Mouse (Mus musculus): ENCODE measurements around the gene Oit1. TPM values are rescaled to one million over a fixed set of nuclear protein-coding genes. Genes with fewer than 3 reads are reported as not detected.

Gene Oit1
- polyA plus RNA-seq, 1 experiment: not detected

DNA sequence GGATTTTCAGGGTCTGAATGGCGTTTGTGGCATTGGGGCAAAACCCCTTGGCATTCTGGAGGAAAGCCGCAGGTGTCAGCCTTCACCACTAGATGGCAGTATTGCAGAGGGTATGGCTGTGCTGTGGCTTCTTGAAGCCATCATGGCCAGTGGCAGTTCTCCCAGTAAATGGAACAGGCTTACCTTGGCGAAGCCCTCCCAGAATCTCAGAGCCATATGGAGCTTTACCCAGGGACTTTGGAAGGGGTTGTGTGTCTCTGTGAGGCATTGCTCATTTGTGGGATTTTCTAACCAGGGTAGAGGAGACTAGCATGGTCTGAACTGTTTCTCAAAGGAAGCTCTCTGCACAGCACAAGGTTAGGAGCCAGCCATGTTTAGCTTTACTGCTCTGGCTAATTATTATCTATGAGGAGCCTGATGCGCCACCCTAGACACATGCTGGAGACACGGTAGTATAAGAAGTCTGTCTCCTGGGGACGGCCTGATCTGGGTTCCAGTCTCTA is 22.5 kb downstream of the Oit1 start:
- Histone ChIP-seq H3K27ac (replicated peaks; ENCODE audit: low read depth, low read length) (no peak overlapping the region), H3K4me3 (ENCODE audit: insufficient read depth, low read depth, low read length) (no peak overlapping the region), H3K4me1 (ENCODE audit: control insufficient read depth, insufficient read depth, insufficient read length, low read length) (no peaks in the 10 kb centered on the region)

DNA sequence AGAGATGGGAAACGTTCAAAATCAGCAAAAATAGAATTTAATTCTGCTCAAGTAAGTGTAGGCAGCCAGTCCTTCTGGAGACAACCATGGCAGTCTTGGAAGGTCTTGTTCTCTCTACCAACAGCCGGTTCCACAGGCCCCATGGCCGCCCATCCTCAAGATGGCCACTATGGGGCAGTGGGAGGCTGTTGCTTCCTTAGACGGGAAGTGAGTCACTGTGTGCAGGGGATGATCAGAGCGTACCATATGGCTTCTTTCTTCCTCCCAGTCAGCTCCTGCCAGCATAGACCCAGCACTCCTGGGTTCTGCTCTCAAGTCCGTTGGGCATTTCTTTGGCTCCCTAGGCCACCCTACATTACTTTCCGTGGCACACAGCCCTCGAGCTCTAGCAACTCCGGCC is 29.6 kb downstream of the Oit1 start:
- Histone ChIP-seq H3K4me3 (ENCODE audit: insufficient read depth, low read depth, low read length) (no peak overlapping the region), H3K4me1 (ENCODE audit: control insufficient read depth, insufficient read depth, insufficient read length, low read length) (no peaks in the 10 kb centered on the region), H3K27ac (replicated peaks; ENCODE audit: low read depth, low read length) (no peak overlapping the region)

DNA sequence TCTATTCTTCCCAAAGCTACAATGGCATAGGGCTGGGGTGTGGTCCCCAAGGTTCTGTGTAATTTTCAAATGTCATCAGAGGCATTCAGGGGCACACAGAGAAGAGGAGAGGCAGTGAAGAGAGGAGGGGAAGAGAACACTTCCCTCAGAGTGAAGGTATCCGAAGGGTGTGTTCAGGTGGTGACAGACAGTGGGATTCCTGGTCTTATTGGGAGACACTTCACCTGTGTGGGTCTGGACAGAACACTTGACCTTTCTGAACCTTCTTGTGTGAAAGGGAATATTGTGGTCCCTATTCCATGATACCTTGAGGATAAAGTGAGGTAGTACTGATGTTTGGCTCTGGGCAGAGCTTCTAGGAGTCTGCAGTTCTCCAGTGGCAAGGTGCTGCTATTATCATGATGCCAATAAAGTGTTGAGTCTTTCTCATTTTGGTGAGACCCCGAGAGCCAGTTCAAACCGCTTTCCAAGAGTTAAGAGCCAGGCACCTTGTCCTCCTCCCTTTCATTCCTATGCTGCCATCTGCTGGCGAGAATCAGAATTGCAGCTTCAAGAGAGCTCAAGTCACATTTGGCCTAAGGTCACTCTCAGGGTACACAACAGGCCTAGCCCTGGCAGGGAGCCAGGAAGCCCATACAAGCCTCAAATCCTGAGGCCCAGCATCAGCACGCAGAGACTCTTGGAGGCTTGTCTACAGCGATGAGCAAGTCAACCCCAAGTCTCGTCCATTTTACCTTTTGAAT is 32.1 kb downstream of the Oit1 start:
- no peak overlapping the region for H3K27ac ChIP-seq (replicated peaks; ENCODE audit: low read depth, low read length)

DNA sequence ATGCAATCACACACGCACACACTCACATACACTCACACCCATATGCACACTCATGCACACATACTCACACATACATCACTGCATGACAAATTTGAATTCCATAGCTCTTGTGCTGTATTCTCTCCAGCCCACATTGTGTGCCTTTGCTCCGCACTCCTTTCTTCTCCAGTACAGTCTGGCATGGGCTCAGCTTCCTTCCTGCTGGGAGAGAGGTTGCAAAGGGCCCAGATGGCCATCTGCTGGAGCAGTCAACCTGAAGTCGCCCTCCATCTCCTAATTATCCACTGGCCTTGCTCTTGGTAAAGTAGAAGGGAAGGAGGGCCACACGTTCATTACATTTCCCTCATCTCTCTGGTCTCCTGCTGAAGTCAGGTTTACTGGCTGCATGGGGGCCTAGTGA is 33.0 kb downstream of the Oit1 start:
- Histone ChIP-seq H3K4me1 (ENCODE audit: control insufficient read depth, insufficient read depth, insufficient read length, low read length) (peaks cover 3% of the 10 kb centered on the region), H3K4me3 (ENCODE audit: insufficient read depth, low read depth, low read length) (no peak overlapping the region), H3K27ac (replicated peaks; ENCODE audit: low read depth, low read length) (no peak overlapping the region)

More for the DNA sequence above, 32.1 kb downstream of the Oit1 start:
- Histone ChIP-seq H3K4me3 (ENCODE audit: insufficient read depth, low read depth, low read length) (no peak overlapping the region), H3K4me1 (ENCODE audit: control insufficient read depth, insufficient read depth, insufficient read length, low read length) (peaks cover 3% of the 10 kb centered on the region)

DNA sequence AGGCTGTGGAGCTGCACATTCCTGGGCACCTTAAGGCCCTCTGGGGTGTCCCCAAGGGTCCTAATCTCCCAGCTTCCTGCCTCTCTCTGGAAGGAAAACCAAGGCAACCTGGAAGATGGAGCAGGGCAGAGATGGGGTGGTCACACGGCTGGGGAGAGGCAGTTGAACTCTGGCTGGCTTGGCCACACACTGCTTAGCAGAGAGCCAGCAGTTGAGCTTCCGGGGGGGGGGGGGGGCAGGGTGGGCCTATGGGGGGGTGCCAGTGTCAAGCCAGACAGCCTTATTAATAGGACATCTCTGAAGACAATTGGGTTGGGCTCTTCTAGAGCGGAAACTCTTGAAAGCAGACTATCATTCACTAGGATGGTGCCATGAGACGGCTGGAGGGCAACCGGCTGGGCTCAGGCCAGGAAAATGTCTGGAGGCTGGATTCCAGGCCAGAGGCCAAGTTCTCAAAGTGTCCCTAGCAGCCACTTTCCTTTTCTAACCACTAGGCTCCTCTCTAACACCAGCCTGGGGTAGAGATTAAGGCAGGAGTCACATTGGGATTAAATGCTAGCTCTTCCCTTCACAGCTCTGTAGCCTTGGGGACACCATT is 35.9 kb downstream of the Oit1 start:
- peaks cover 3% of the 10 kb centered on the region for H3K4me1 ChIP-seq (ENCODE audit: control insufficient read depth, insufficient read depth, insufficient read length, low read length)
- H3K27ac ChIP-seq (replicated peaks; ENCODE audit: low read depth, low read length): no peak overlapping the region
- no peak overlapping the region for H3K4me3 ChIP-seq (ENCODE audit: insufficient read depth, low read depth, low read length)

DNA sequence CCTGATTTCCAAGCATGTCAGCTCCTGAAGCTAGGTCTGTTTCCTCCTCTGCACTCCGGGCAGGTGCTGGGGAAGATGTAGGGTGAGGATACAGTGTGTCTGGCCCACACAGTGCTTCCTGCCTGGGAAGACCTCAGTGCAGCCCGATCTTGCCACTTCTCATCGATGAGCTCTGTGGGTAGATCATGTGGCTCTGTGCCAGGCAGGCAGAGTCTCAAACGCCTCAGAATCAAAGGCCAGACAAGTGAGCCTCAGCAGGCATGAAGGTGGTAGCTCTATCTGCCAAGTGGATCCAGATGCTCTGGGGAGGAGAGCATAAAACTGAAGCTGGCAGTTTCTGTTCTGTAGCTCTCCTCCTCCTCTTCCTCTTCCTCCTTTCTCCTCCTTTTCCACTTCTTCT is 38.3 kb downstream of the Oit1 start:
- Histone ChIP-seq H3K27ac (replicated peaks; ENCODE audit: low read depth, low read length) (no peak overlapping the region), H3K4me1 (ENCODE audit: control insufficient read depth, insufficient read depth, insufficient read length, low read length) (peaks cover 3% of the 10 kb centered on the region), H3K4me3 (ENCODE audit: insufficient read depth, low read depth, low read length) (no peak overlapping the region)

DNA sequence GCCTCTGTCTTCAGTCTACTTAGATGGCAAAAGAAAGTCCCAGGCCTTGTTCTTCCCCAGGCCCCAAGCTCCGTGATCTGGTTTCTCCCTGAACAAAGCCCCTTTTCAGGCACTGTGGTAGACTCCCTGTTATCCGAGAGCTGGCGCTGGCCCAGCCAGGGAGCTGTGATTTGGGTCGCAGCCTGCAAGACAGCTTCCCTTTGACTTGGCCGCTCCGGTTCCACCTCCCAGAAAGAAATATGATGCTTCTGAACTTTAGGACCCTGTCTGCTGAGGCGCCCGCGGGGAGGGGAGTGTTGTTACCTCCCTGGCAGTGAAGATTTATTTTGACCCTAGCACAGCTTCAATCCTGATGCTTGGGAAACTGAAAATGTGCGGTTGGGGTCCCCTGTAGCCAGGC is 42.6 kb downstream of the Oit1 start:
- no peak overlapping the region for H3K27ac ChIP-seq (replicated peaks; ENCODE audit: low read depth, low read length)
- no peak overlapping the region for H3K4me3 ChIP-seq (ENCODE audit: insufficient read depth, low read depth, low read length)
- H3K4me1 ChIP-seq (ENCODE audit: control insufficient read depth, insufficient read depth, insufficient read length, low read length): no peaks in the 10 kb centered on the region

DNA sequence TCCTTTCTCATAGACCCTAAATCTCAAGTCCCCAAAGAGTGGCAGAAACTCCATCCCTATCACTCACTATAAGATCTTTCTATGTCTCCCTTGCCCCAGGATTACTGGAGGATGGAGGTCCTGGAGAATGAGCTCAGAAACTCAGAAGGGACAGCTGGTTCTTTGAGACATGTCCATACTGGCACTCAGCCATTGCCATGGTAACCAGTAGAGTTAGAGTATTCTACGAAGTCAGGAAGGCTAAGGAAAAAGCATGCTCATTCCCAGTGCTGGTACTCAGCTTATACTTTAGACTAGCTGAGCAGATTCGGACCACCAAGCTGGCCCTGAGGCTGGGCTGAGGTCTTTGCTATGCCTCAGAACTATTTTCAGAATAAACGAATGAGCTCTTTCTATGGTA is 44.0 kb downstream of the Oit1 start:
- Histone ChIP-seq H3K4me1 (ENCODE audit: control insufficient read depth, insufficient read depth, insufficient read length, low read length) (peaks cover 8% of the 10 kb centered on the region), H3K27ac (replicated peaks; ENCODE audit: low read depth, low read length) (no peak overlapping the region), H3K4me3 (ENCODE audit: insufficient read depth, low read depth, low read length) (no peak overlapping the region)

DNA sequence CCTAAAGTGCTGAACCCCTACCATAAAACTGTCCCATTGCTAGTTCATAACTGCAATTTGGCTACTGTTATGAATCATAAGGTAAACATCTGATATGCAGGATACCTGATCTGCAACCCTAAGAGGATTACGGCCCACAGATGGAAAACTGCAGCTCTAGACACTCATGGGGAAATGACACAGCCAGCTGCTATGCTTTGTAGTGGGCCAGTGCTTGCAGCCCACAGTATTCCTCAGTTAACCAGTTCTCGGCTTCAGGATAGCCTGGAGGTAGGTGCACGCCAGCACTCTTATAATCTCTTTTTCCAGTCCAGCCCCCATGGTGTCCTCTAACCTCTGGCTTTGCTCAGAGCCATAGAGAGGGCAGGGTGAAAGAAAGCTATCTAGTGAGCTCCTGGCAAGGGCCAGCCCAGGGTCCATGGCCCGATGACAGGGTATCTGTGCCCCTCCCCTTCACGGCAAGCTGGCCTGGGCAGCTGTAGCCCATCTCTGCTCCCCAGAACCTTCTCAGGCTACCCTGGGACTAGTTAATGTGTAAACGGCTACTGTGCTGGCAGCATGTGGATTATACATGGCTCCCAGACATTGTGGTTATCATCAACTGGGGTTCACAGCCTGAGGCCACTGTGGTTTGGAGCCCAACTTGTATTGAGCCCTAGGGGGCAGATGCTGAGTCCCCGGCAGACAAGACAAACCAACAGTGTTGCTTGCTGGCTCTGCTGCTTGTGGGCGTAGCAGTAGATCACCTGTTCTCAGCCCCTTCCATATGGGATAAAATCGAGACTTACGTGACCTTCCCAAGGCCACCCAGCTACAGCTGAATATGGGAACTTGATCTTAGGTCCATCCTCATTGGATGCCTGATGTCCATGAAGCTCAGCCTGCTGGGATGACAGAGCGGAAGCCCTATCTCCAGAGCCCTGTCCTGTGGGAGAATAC is 46.0 kb downstream of the Oit1 start:
- Histone ChIP-seq H3K4me3 (ENCODE audit: insufficient read depth, low read depth, low read length) (no peak overlapping the region), H3K27ac (replicated peaks; ENCODE audit: low read depth, low read length) (no peak overlapping the region), H3K4me1 (ENCODE audit: control insufficient read depth, insufficient read depth, insufficient read length, low read length) (peaks cover 8% of the 10 kb centered on the region)

DNA sequence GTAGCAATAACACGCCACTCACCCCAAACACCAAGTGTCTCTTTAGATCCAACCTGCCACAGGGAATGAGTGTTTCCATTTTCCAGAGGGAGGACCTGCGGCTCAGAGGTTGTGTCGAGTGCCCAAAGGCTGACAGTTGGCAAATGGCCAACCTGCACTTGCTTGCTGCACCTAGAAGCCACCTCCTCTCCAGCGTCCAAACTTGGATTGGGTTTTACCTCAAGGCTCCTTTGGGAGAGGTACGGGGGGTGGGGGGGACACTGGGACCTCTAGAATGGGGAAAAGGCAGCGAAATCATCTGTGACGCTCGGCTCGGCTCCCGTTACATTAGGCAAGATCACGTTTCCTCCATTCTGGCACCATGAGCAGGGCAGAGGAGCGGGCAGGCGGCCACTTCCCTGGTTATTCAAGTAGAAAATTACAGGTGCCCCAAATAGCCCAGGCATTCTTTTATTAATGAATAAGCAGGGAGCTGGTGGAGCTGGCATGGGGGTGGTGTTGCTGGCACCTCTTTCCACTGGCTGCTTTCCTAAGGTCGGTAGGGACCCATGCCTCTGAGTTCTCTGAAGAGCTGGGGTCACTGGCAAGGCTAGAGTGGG is 47.1 kb downstream of the Oit1 start:
- Histone ChIP-seq H3K27ac (replicated peaks; ENCODE audit: low read depth, low read length) (no peak overlapping the region), H3K4me1 (ENCODE audit: control insufficient read depth, insufficient read depth, insufficient read length, low read length) (peaks cover 10% of the 10 kb centered on the region), H3K4me3 (ENCODE audit: insufficient read depth, low read depth, low read length) (no peak overlapping the region)

DNA sequence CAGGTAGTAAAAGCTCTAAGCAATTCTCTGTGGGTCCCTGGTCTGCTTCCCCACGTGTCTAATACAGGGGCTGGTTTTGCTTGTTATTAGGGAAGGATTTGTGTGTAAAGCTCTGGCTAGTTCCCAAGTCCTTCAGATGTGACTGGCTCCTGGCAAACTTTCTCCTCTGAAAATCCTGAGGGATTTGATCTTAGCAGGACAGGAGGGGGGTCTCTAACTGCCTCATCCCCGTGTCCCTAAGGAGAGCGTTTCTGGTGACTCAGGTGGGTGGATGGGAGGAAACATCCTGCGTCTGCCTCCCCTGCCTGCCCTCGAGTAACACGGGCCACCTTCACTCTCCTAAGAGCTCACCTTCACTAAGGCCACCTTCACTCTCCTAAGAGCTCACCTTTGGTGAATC is 48.2 kb downstream of the Oit1 start:
- Histone ChIP-seq H3K4me3 (ENCODE audit: insufficient read depth, low read depth, low read length) (no peak overlapping the region), H3K4me1 (ENCODE audit: control insufficient read depth, insufficient read depth, insufficient read length, low read length) (peaks cover 15% of the 10 kb centered on the region), H3K27ac (replicated peaks; ENCODE audit: low read depth, low read length) (no peak overlapping the region)

DNA sequence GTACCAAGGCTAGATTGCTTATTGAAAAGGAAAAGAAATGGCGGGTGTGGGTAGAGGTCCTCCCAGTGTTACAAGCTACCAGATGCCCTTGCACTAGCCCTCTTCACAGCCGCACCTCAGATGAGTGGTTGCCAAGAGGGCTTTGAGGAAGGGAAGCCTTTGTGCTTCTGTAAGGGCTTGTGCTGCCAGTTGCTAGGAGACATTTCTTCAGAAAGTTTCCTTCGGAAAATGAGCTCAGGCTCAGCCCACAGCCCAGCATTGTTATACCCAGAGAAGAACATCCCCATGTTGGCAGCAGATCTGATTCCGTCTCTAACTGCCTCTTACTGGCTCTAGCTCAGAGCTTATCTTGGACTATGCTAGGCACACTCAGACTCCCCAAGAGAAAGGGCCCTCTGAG is 49.0 kb downstream of the Oit1 start:
- Histone ChIP-seq H3K4me1 (ENCODE audit: control insufficient read depth, insufficient read depth, insufficient read length, low read length) (peaks cover 15% of the 10 kb centered on the region), H3K4me3 (ENCODE audit: insufficient read depth, low read depth, low read length) (no peak overlapping the region), H3K27ac (replicated peaks; ENCODE audit: low read depth, low read length) (no peak overlapping the region)

DNA sequence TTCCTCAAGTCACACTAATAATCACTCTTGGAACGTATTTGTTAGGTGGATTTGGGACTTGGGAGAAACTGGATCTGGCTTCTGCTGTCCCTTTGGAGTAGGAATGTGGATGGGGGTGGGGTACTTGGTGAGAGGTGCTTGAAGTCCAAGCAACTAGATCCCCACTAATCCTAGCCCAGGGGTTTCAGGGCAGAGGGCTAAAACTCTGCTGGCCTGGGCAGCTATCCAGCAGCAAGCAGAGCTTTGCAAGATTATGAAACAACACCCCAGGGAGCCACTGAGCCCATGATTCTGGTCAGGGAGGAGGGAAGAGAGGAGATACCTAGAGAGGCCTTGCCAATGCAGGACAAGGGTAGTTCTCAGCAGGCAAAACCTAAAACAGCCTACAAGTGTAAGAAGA is 51.2 kb downstream of the Oit1 start:
- H3K4me1 ChIP-seq (ENCODE audit: control insufficient read depth, insufficient read depth, insufficient read length, low read length): peaks cover 15% of the 10 kb centered on the region
- H3K27ac ChIP-seq (replicated peaks; ENCODE audit: low read depth, low read length): peak overlapping the region; percentile 80
- no peak overlapping the region for H3K4me3 ChIP-seq (ENCODE audit: insufficient read depth, low read depth, low read length)

DNA sequence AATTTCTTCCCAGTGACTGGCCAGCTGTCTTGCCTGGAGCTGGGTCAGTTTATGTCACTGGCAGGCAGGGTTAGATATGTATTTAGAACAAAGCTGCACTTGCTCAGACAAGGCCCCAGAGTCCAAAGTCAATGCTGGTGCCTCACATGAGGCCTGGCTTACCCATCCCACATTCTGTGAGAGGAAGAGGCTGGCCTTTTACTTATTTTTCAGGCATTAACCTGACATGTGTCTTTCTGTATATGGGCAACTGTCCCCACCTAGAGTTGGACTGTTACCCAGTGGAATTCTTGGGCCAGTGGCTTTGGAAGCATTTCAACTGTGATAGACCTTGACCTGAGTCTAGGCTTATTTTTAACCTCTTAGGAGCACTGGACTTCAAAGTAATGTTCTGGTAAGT is 51.6 kb downstream of the Oit1 start:
- H3K27ac ChIP-seq (replicated peaks; ENCODE audit: low read depth, low read length): peak overlapping the region; percentile 80

DNA sequence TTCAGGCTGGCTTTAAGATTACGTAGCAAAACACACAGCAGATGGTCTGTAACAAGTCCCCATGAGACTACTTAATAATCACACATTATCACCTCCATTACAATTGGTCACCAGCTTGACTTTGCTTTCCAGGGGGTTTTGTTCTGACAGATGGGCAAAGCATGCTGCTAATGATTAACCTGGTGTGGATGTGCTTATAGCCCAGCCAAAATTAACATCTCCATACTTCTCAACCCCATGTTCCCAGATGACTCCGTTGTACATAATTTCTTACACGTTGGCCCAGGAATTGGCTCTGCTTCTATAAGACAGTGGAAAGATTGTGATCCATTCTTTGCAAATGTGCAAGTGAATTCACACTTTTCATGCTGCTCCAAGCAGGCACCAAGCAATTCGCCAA is 52.8 kb downstream of the Oit1 start:
- Histone ChIP-seq H3K27ac (replicated peaks; ENCODE audit: low read depth, low read length) (no peak overlapping the region), H3K4me1 (ENCODE audit: control insufficient read depth, insufficient read depth, insufficient read length, low read length) (peaks cover 15% of the 10 kb centered on the region), H3K4me3 (ENCODE audit: insufficient read depth, low read depth, low read length) (no peak overlapping the region)

More for the DNA sequence above, 51.6 kb downstream of the Oit1 start:
- Histone ChIP-seq H3K4me1 (ENCODE audit: control insufficient read depth, insufficient read depth, insufficient read length, low read length) (peaks cover 15% of the 10 kb centered on the region), H3K4me3 (ENCODE audit: insufficient read depth, low read depth, low read length) (no peak overlapping the region)
